Mouse (Mus musculus) heart, embryonic 14.5 days (tissue): ENCODE measurements around the gene Tnp2. TPM values are rescaled to one million over a fixed set of nuclear protein-coding genes. Genes with fewer than 3 reads are reported as not detected.

Experiments
- ATAC-seq: fragments of 200-750 bp; cut with Nextera tagmentation; 2 replicates; pipeline ENCODE4 v1.8.0; 2017; ENCODE audit warnings: low read depth, moderate TSS enrichment; ENCODE audit not compliant: insufficient number of reproducible peaks, insufficient read depth, low FRiP score
- H3K27ac ChIP-seq, 2 experiments: fragments of 200-500 bp in 1 of 2; fragments of 300-500 bp in 1 of 2; sonication (generic) in 1 of 2; replicated peaks in 1 of 2; 2 replicates each; pipeline ENCODE4 v1.5.1; 2012 to 2014; ENCODE audit warnings: low read depth in 2 of 2, low read length in 2 of 2, control low read depth in 1 of 2, mild to moderate bottlenecking in 1 of 2, mixed read lengths in 1 of 2; ENCODE audit not compliant: control insufficient read depth in 1 of 2, insufficient read depth in 1 of 2
- H3K27me3 ChIP-seq: fragments of 300-500 bp; sonication (generic); 2 replicates; pipeline ENCODE4 v1.6.1; 2014; ENCODE audit warnings: mild to moderate bottlenecking, low read length, control low read depth; ENCODE audit not compliant: control insufficient read depth, insufficient read depth
- H3K36me3 ChIP-seq: fragments of 300-500 bp; sonication (generic); 2 replicates; pipeline ENCODE4 v1.6.1; 2014; ENCODE audit warnings: mild to moderate bottlenecking, control low read depth, low read length, mixed read lengths; ENCODE audit not compliant: control insufficient read depth, insufficient read depth
- H3K4me1 ChIP-seq, 2 experiments: fragments of 200-500 bp in 1 of 2; fragments of 300-500 bp in 1 of 2; sonication (generic) in 1 of 2; 2 replicates each; pipeline ENCODE4 v1.6.1; 2012 to 2014; ENCODE audit warnings: low read length in 2 of 2, control low read depth in 1 of 2, mixed read lengths in 1 of 2; ENCODE audit not compliant: control insufficient read depth in 2 of 2, insufficient read depth in 2 of 2
- H3K4me2 ChIP-seq: fragments of 300-500 bp; sonication (generic); 2 replicates; pipeline ENCODE4 v1.6.1; 2014; ENCODE audit warnings: mild to moderate bottlenecking, low read length
- H3K4me3 ChIP-seq, 2 experiments: fragments of 200-500 bp in 1 of 2; fragments of 300-500 bp in 1 of 2; sonication (generic) in 1 of 2; 2 replicates each; pipeline ENCODE4 v1.5.1; 2012 to 2014; ENCODE audit warnings: low read length in 2 of 2, mild to moderate bottlenecking in 2 of 2, control low read depth in 1 of 2, low read depth in 1 of 2, moderate library complexity in 1 of 2; ENCODE audit not compliant: control insufficient read depth in 1 of 2, insufficient read depth in 1 of 2
- H3K9ac ChIP-seq: fragments of 300-500 bp; sonication (generic); 2 replicates; pipeline ENCODE4 v1.6.1; 2014; ENCODE audit warnings: mild to moderate bottlenecking, low read length
- H3K9me3 ChIP-seq: fragments of 300-500 bp; sonication (generic); 2 replicates; pipeline ENCODE4 v1.6.1; 2016; ENCODE audit warnings: low read length, control low read depth; ENCODE audit not compliant: control insufficient read depth
- WGBS: fragments of 180-500 bp; shearing (Covaris S2); extraction: QIAGEN DNeasy Blood & Tissue Kit; methylation state at CpG from one replicate; pipeline ENCODE4 v1.1.7; 2014; 5-methylcytosine and 5-hydroxymethylcytosine counted together
- polyA plus RNA-seq: library from polyadenylated mRNA; unstranded; fragments of >200 nt; fragmentation: Nextera tagmentation; extraction: Ambion mirVana; gene quantifications from 2 replicates; pipeline ENCODE4 v1.2.1, GENCODE M21; 2014

Tnp2 gene
- polyA plus RNA-seq, 1 experiment from 2014 or later: not detected

DNA sequence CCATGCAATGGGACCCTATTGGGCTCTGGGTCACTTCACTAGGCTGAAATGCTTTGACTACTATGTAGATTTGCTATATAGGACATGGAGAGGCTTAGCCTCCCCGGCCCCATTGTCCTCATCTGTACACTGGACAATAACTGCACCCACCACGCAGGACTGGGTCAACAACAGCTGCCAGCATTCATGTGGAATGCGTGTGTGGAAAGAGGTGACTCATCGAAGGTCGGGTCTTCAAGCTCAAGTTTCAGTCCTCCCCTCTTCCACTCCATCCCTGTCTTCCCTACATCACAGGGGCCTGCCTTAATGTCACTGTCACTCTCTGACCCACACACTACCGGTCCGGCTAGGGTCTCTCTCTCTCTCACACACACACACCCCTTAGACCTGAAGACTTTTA is 12.1 kb downstream of the Tnp2 start:
- no peak overlapping the region for H3K4me3 ChIP-seq
- no peak overlapping the region for H3K9ac ChIP-seq
- ATAC-seq: no peak
- WGBS: 43% methylated on average over 7 of the region's 7 CpGs
- peaks cover 20 to 23% of the 10 kb centered on the region in 2 experiments for H3K4me1 ChIP-seq
- H3K27ac ChIP-seq: no peak overlapping the region
- no peaks in the 10 kb centered on the region for H3K27me3 ChIP-seq
- H3K4me2 ChIP-seq: no peak overlapping the region
- H3K36me3 ChIP-seq: no peaks in the 10 kb centered on the region
- H3K9me3 ChIP-seq: no peaks in the 10 kb centered on the region

DNA sequence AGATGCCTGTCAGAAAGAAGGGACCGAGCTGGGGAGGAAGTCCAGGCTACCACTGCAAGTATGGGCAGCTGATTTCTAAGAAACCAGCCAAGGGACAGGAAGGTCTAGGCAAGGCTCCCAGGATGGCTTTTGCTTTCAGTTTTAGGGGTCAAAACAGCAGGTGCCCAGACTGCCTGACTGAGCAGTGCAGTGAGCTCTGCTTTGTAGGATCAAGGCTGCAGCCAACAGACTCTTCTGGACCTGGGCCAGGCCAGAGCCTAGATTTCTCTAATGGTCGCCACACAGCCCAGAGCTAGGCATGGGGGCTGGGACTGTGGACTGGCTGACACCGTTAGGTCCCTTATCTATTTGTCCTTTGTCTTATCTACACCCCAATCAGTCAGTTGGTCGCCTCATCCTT is 13.7 kb downstream of the Tnp2 start:
- no peak overlapping the region for H3K9ac ChIP-seq
- no peaks in the 10 kb centered on the region for H3K27me3 ChIP-seq
- no peaks in the 10 kb centered on the region for H3K9me3 ChIP-seq
- no peak overlapping the region for H3K4me2 ChIP-seq
- no peak for ATAC-seq
- 43% methylated on average over 4 of the region's 4 CpGs for WGBS
- no peak overlapping the region for H3K4me3 ChIP-seq
- no peaks in the 10 kb centered on the region for H3K36me3 ChIP-seq
- peaks cover 20 to 21% of the 10 kb centered on the region in 2 experiments for H3K4me1 ChIP-seq
- no peak overlapping the region for H3K27ac ChIP-seq

DNA sequence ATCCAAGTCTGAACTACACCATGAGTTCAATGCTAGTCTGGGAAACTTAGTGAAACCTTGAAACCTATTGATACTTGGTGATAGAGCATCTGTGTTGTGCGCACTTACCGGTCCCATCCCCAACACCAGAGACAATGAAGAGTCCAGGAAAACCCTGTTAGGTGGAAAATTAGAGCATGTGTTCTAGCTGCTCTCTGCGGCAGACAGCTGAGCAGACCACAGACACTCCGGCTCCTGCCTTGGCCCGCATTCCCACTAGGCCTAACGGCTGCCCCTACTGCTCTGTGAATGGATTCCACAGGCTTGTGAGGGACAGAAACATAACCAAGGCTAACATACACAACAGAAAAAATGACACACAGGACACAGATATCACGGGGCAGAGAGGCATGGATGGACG is 14.9 kb downstream of the Tnp2 start:
- peaks cover 23 to 24% of the 10 kb centered on the region in 2 experiments for H3K4me1 ChIP-seq
- H3K4me3 ChIP-seq: no peak overlapping the region
- H3K36me3 ChIP-seq: no peaks in the 10 kb centered on the region
- WGBS: 79% methylated on average over 8 of the region's 8 CpGs
- no peak overlapping the region for H3K4me2 ChIP-seq
- H3K9ac ChIP-seq: no peak overlapping the region
- no peak overlapping the region for H3K27ac ChIP-seq
- no peaks in the 10 kb centered on the region for H3K9me3 ChIP-seq
- no peaks in the 10 kb centered on the region for H3K27me3 ChIP-seq
- no peak for ATAC-seq

DNA sequence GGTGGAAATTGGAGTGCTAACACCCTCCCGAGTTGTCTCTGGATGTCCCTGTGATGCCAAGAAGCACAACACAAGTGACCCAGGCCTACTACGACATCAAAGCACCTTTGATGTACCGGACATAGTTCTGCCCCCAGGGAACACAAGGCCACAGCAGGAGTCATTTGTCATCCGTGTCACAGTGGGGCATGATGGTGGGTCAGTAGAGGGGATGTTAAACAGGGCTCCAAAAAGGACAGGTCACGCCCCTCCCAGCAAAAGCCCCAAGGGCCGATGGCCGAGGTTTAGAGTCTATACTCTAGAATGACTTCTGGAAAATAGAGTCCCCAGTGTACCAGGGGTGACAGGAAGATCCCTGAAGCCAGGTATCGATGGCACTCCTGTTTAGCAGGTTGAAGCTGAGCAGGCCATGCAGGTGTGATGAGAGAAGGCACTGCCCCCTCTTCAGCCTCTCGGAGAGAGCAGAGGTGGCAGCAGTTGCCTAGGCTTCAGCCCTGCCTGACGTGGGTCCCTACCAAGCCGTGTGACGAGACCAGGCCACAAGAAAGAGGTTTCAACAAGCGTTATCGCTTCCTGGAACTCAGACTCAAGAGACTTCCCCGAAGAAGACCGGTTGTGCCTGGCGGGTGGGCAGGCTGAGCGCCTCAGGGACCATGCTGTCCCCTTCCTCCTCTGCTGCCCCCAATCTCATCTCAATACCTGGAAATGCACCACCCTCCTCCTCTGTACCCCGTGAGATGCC is 16.5 kb downstream of the Tnp2 start:
- no peak overlapping the region for H3K4me2 ChIP-seq
- no peak overlapping the region for H3K9ac ChIP-seq
- no peaks in the 10 kb centered on the region for H3K36me3 ChIP-seq
- peaks cover 11 to 12% of the 10 kb centered on the region in 2 experiments for H3K4me1 ChIP-seq
- H3K4me3 ChIP-seq: no peak overlapping the region
- no peaks in the 10 kb centered on the region for H3K27me3 ChIP-seq
- WGBS: 66% methylated on average over 19 of the region's 19 CpGs
- no peaks in the 10 kb centered on the region for H3K9me3 ChIP-seq
- no peak overlapping the region for H3K27ac ChIP-seq
- no peak for ATAC-seq

DNA sequence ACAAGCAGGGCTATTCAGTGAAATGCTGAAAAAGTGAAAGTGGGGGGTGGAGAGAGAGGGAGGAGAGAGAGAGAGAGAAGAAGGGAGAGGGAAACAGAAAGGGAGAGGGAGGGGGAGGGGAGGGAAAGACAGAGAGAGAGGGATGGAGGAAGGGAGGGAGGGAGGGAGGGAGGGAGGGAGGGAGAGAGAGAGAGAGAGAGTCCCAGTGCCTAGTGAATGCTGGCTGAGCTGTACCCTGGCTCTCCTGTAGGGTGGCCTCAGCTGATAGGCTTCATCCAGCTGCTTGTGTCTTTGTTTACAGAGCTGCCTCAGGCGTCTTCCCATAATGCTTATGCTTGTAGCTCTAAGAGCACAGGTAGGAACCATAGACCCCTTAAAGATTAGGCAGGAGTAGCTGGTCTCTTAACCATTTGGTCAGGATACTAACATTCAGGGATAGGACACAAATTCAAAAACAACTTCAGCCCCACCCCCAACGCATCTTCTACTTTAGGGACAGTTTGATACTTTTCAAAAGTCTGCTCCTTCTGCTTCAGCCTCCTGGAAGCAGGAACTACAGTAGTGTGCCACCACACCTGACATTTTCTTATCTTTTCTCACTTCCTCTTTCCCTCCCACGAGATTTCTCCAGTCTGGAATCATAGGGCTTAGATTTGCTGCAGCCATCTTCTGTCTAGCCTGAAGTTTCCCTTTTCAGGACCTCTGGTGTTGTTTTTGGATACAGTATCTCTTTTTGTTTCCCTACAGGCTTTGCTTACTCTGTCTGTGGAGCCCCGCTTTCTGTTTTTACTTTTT is 17.7 kb downstream of the Tnp2 start:
- no peak for ATAC-seq
- Histone ChIP-seq H3K27ac (no peak overlapping the region), H3K4me2 (no peak overlapping the region), H3K36me3 (no peaks in the 10 kb centered on the region), H3K9me3 (no peaks in the 10 kb centered on the region), H3K4me3 (no peak overlapping the region), H3K9ac (no peak overlapping the region), H3K27me3 (no peaks in the 10 kb centered on the region), H3K4me1 (peaks cover 4 to 12% of the 10 kb centered on the region in 2 experiments; a peak in 2 of 4 replicates)
- WGBS: 52% methylated on average over 4 of the region's 4 CpGs

DNA sequence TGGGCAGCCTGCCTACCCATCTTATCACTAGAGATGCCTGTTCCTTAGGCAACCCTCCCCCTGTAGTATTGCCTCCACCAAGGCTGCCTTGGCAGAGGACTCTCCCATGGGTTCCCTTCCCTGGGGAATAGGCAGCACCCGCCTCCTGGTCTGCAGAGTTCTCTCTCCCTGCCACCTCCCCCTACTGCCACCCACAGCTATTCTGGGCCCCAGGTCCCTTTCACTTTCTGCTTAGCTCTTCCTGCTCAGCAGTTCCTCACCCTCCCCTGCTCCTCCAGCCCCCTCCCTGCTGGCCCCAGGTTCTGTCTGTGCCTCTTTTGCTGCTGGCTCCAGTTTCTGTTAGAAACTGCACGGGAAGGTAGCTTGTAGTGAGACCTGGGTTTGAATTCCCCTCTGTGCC is 18.8 kb downstream of the Tnp2 start:
- 32% methylated on average over 2 of the region's 2 CpGs for WGBS
- no peak overlapping the region for H3K27ac ChIP-seq
- no peaks in the 10 kb centered on the region for H3K9me3 ChIP-seq
- H3K4me3 ChIP-seq: no peak overlapping the region
- no peaks in the 10 kb centered on the region for H3K36me3 ChIP-seq
- H3K4me1 ChIP-seq: peaks cover 4 to 12% of the 10 kb centered on the region in 2 experiments; a peak in 2 of 4 replicates
- H3K9ac ChIP-seq: no peak overlapping the region
- H3K4me2 ChIP-seq: no peak overlapping the region
- no peak for ATAC-seq
- no peaks in the 10 kb centered on the region for H3K27me3 ChIP-seq

DNA sequence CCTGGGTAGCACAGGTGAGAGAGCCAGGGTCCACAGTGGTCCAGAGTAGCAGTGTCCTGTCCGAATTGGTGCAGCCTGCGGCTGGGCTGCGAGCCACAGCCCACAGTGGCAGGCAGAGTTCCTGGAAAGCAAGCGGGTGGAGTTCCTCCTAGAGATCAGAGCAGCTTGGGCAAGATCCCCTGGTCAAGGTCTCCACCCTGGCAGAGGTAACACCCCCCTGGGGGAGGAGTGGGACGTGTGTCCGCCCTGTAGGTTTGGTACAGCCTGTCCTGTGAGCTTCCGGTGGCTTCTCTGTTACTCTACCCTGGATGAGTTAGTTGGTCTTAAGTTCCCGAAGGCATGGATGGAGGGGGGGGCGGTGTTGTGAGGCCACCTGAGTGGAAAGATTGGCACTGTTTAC is 19.6 kb downstream of the Tnp2 start:
- Histone ChIP-seq H3K36me3 (no peaks in the 10 kb centered on the region), H3K9me3 (no peaks in the 10 kb centered on the region), H3K4me2 (no peak overlapping the region), H3K27me3 (no peaks in the 10 kb centered on the region), H3K4me3 (no peak overlapping the region), H3K27ac (no peak overlapping the region), H3K9ac (no peak overlapping the region), H3K4me1 (peaks cover 4 to 12% of the 10 kb centered on the region in 2 experiments; a peak in 2 of 4 replicates)
- ATAC-seq: no peak
- WGBS: 55% methylated on average over 9 of the region's 9 CpGs
